Mouse (Mus musculus): ENCODE results near the gene Heatr6. TPM values are rescaled to one million over a fixed set of nuclear protein-coding genes. Genes with fewer than 3 reads are reported as not detected.

The Heatr6 gene
- total RNA-seq (2012; rRNA removed): 16.7 and 19.5 TPM in 2 replicates

DNA sequence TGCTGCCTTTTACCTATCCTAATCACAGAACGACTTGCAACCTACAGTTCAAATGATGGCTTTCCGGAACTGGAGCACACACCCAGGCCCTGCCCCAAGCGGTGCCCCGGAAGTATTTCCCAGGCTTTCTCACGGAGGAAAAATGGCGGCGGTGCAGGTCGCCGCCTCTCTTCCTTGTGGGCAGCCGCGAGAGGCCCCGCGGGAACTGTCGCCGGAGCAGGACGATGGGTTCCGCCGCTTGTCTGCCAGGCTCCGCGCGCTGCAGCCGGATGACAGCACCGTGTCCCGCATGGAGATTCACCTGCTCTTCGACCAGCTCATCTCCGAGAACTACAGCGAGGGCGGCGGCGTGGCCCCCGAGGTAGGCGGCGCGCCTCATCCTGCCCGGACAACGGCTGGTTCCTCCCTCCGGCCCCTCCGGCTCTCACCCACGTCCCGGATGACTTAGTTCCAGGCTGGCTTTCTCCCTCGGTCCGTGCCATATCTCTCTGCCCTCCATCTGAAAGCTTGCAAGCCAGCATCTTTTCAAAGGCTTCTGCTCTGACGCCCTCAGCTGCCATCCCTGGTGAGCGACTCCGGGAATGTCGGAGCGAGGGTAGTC is at the start of gene Heatr6:
Gene Heatr6 (plus strand): TSS at position 116 of the 601 bp plus-strand sequence.
- H3K36me3 ChIP-seq (ENCODE audit: control insufficient read depth, insufficient read depth, low read length, poor library complexity, severe bottlenecking): peaks cover 14% of the 10 kb centered on the region
- TF ChIP-seq MAFK (IDR thresholded peaks at IDR 0.05; ENCODE audit: insufficient read depth, low read depth, low read length): no peak
- TF ChIP-seq CHD2 (IDR thresholded peaks at IDR 0.05; ENCODE audit: low read depth, low read length): peak; percentile 63
- TF ChIP-seq ZC3H11A (IDR thresholded peaks at IDR 0.05; ENCODE audit: borderline replicate concordance, low read depth, low read length): no peak
- TF ChIP-seq HCFC1 (IDR thresholded peaks at IDR 0.05; ENCODE audit: borderline replicate concordance, insufficient read depth, low read length): peak; percentile 84
- no peak for TF ChIP-seq ZNF384 (IDR thresholded peaks at IDR 0.05; ENCODE audit: low read depth, low read length)
- peak within 1 kb of the TSS; percentile 80 for H3K27ac ChIP-seq (ENCODE audit: insufficient read depth, low read depth, low read length, poor library complexity, severe bottlenecking)
- H3K9ac ChIP-seq (ENCODE audit: insufficient read depth, low read depth, low read length, poor library complexity, severe bottlenecking): peak within 1 kb of the TSS; percentile 99
- H3K4me3 ChIP-seq (ENCODE audit: insufficient read depth in 1 of 2, low read depth in 1 of 2, low read length in 2 of 2, poor library complexity in 1 of 2, severe bottlenecking in 1 of 2): peak within 1 kb of the TSS; percentile 88 to 98
- peak; percentile 78 for DNase-seq (ENCODE audit: low read depth, low spot score)
- in situ Hi-C loops (cut with MboI; ENCODE audit: low sequenced_read_pairs in 2 of 2, unreplicated experiment in 2 of 2): no loop called here
- H3K4me1 ChIP-seq (ENCODE audit: control insufficient read depth in 2 of 2, insufficient read depth in 2 of 2, low read length in 2 of 2, poor library complexity in 1 of 2): peaks cover 0 to 7% of the 10 kb centered on the region in 2 experiments; a peak in 2 of 4 replicates
- no peaks in the 10 kb centered on the region for H3K9me3 ChIP-seq (ENCODE audit: control insufficient read depth, insufficient read depth, low read depth, low read length)

GRCm38 (mm10) chr11:83703705-83704104 is 49.8 kb upstream of the Heatr6 start, which contains the start of gene Wfdc17:
Gene Wfdc17 (plus strand): TSS chr11:83703991.
- Histone ChIP-seq H3K27ac (ENCODE audit: insufficient read depth, low read depth, low read length, poor library complexity, severe bottlenecking) (no peak within 1 kb of the TSS), H3K36me3 (ENCODE audit: control insufficient read depth, insufficient read depth, low read length, poor library complexity, severe bottlenecking) (no peaks in the 10 kb centered on the region), H3K4me3 (ENCODE audit: insufficient read depth in 1 of 2, low read depth in 1 of 2, low read length in 2 of 2, poor library complexity in 1 of 2, severe bottlenecking in 1 of 2) (no peak within 1 kb of the TSS), H3K4me1 (ENCODE audit: control insufficient read depth in 2 of 2, insufficient read depth in 2 of 2, low read length in 2 of 2, poor library complexity in 1 of 2) (no peaks in the 10 kb centered on the region), H3K9ac (ENCODE audit: insufficient read depth, low read depth, low read length, poor library complexity, severe bottlenecking) (no peak within 1 kb of the TSS), H3K9me3 (ENCODE audit: control insufficient read depth, insufficient read depth, low read depth, low read length) (no peaks in the 10 kb centered on the region)
- TF ChIP-seq ZC3H11A (IDR thresholded peaks at IDR 0.05; ENCODE audit: borderline replicate concordance, low read depth, low read length): no peak
- no peak for TF ChIP-seq CHD2 (IDR thresholded peaks at IDR 0.05; ENCODE audit: low read depth, low read length)
- no peak for TF ChIP-seq ZNF384 (IDR thresholded peaks at IDR 0.05; ENCODE audit: low read depth, low read length)
- TF ChIP-seq MAFK (IDR thresholded peaks at IDR 0.05; ENCODE audit: insufficient read depth, low read depth, low read length): no peak
- TF ChIP-seq HCFC1 (IDR thresholded peaks at IDR 0.05; ENCODE audit: borderline replicate concordance, insufficient read depth, low read length): no peak
- no peak for DNase-seq (ENCODE audit: low read depth, low spot score)
- in situ Hi-C loops (cut with MboI; ENCODE audit: low sequenced_read_pairs in 2 of 2, unreplicated experiment in 2 of 2): no loop called here

DNA sequence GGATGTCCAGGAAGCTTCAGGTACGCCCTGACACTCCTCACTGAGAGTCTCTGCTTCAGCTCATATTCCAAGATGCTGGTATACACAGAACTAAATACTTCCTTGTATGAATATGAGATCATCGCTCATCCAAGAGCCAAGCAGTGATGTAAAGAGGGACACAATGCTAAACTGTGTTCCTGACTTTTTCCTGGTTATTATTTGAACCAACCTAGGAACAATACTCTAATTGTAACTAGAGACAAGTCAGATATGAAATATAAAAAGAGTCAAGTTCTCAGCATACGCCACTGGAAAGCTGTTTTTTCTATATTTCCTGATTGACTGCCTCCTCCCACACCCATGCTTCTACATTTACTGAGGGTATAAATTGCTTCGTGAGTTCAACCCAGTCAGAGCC is 44.8 kb upstream of the Heatr6 start, which contains the start of gene Wfdc18:
Gene Wfdc18 (plus strand): TSS at position 301 of the 400 bp plus-strand sequence.
- Histone ChIP-seq H3K27ac (ENCODE audit: insufficient read depth, low read depth, low read length, poor library complexity, severe bottlenecking) (no peak within 1 kb of the TSS), H3K4me1 (ENCODE audit: control insufficient read depth in 2 of 2, insufficient read depth in 2 of 2, low read length in 2 of 2, poor library complexity in 1 of 2) (no peaks in the 10 kb centered on the region), H3K9ac (ENCODE audit: insufficient read depth, low read depth, low read length, poor library complexity, severe bottlenecking) (no peak within 1 kb of the TSS), H3K4me3 (ENCODE audit: insufficient read depth in 1 of 2, low read depth in 1 of 2, low read length in 2 of 2, poor library complexity in 1 of 2, severe bottlenecking in 1 of 2) (no peak within 1 kb of the TSS), H3K9me3 (ENCODE audit: control insufficient read depth, insufficient read depth, low read depth, low read length) (no peaks in the 10 kb centered on the region), H3K36me3 (ENCODE audit: control insufficient read depth, insufficient read depth, low read length, poor library complexity, severe bottlenecking) (no peaks in the 10 kb centered on the region)
- in situ Hi-C loops (cut with MboI; ENCODE audit: low sequenced_read_pairs in 2 of 2, unreplicated experiment in 2 of 2): no loop called here
- TF ChIP-seq ZNF384 (IDR thresholded peaks at IDR 0.05; ENCODE audit: low read depth, low read length) (no peak), ZC3H11A (IDR thresholded peaks at IDR 0.05; ENCODE audit: borderline replicate concordance, low read depth, low read length) (no peak), MAFK (IDR thresholded peaks at IDR 0.05; ENCODE audit: insufficient read depth, low read depth, low read length) (no peak), CHD2 (IDR thresholded peaks at IDR 0.05; ENCODE audit: low read depth, low read length) (no peak), HCFC1 (IDR thresholded peaks at IDR 0.05; ENCODE audit: borderline replicate concordance, insufficient read depth, low read length) (no peak)
- DNase-seq (ENCODE audit: low read depth, low spot score): no peak

DNA sequence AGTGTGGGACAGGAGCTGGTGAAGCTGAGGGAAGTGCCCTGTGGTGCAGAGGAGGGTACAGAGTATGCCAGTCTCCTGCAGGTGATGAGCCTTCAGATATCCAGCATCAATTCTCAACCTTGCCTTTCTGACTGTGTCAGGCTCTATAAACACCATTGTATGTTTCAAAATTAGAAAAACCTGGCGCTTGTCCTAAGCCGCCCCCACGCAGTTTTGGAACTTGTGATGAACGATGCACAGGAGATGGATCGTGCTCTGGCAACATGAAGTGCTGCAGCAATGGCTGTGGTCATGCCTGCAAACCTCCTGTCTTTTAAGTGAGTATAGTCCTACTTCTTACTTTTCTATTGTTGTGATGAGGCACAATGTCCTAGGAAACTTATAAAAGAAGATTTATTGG is 43.8 kb upstream of the Heatr6 start:
- H3K9ac ChIP-seq (ENCODE audit: insufficient read depth, low read depth, low read length, poor library complexity, severe bottlenecking): no peak overlapping the region
- H3K4me1 ChIP-seq (ENCODE audit: control insufficient read depth in 2 of 2, insufficient read depth in 2 of 2, low read length in 2 of 2, poor library complexity in 1 of 2): no peaks in the 10 kb centered on the region
- no peak overlapping the region for H3K27ac ChIP-seq (ENCODE audit: insufficient read depth, low read depth, low read length, poor library complexity, severe bottlenecking)
- H3K9me3 ChIP-seq (ENCODE audit: control insufficient read depth, insufficient read depth, low read depth, low read length): no peaks in the 10 kb centered on the region
- in situ Hi-C loops (cut with MboI; ENCODE audit: low sequenced_read_pairs in 2 of 2, unreplicated experiment in 2 of 2): no loop called here
- H3K36me3 ChIP-seq (ENCODE audit: control insufficient read depth, insufficient read depth, low read length, poor library complexity, severe bottlenecking): no peaks in the 10 kb centered on the region
- no peak overlapping the region for H3K4me3 ChIP-seq (ENCODE audit: insufficient read depth in 1 of 2, low read depth in 1 of 2, low read length in 2 of 2, poor library complexity in 1 of 2, severe bottlenecking in 1 of 2)
- TF ChIP-seq MAFK (IDR thresholded peaks at IDR 0.05; ENCODE audit: insufficient read depth, low read depth, low read length) (no peak), HCFC1 (IDR thresholded peaks at IDR 0.05; ENCODE audit: borderline replicate concordance, insufficient read depth, low read length) (no peak), ZC3H11A (IDR thresholded peaks at IDR 0.05; ENCODE audit: borderline replicate concordance, low read depth, low read length) (no peak)
- no peak for DNase-seq (ENCODE audit: low read depth, low spot score)

All from ES-E14 (cell line).